Comparison of ENCODE assay signal across 27 mouse cellular contexts in the genomic region with DNA sequence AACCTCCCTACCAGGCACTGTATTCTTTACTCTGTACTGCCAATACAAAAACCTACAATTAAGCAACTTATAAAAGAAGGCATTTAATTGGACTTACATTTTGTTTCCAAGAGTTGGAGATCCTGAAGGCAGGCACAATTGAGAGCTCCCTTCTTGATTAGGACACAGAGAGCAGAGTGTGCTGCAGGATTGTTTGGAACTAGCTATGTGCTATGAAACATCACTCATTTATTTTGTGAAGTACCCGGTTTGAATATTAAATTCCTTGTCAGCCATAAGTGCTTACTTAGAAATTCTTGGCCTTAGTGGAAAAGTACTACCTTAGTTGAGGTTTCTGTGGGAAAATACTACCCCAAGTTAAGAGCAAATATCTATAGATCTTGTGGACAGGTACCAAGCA. TPM values are rescaled to one million over a fixed set of nuclear protein-coding genes. Genes with fewer than 3 reads are reported as not detected.
DNase-seq lines count a peak whose midpoint lies in the region; ATAC-seq and TF ChIP-seq lines count a peak whose summit lies in the region.
"Had no signal": no experiment of that assay in that cellular context is flagged by ENCODE, and none has a peak within 500 bp of the region (broad histone marks: within the 10 kb centered on the region; RNA-seq: fewer than 3 reads in every experiment).

A gene (minus strand): TSS at position 168 of the 400 bp plus-strand sequence.

- no peak within 1 kb of the TSS for H3K4me2 ChIP-seq in kidney, embryonic 16.5 days (replicated peaks; ENCODE audit: low read depth, low read length)
- H3K4me2 ChIP-seq: forebrain, embryonic 13.5 days; hindbrain, embryonic 12.5 days had no signal

- no peak for ATAC-seq in kidney, embryonic 16.5 days (ENCODE audit: low FRiP score, low TSS enrichment)
- ATAC-seq: forebrain, embryonic 13.5 days; forebrain, embryonic 16.5 days; Patski had no signal

- no peaks in the 10 kb centered on the region for H3K9me3 ChIP-seq in kidney, embryonic 16.5 days (ENCODE audit: low read length)
- H3K9me3 ChIP-seq: forebrain, embryonic 10.5 days; forebrain, embryonic 13.5 days; heart, embryonic 10.5 days; hindbrain, embryonic 12.5 days had no signal

- H3K27me3 ChIP-seq in kidney, adult 2 months (replicated peaks; ENCODE audit: control insufficient read depth, insufficient read depth, low read length) = no peaks in the 10 kb centered on the region
- H3K27me3 ChIP-seq in kidney, embryonic 16.5 days (ENCODE audit: insufficient read depth, low read length) = no peaks in the 10 kb centered on the region
- H3K27me3 ChIP-seq: forebrain, embryonic 13.5 days; hindbrain, embryonic 12.5 days had no signal

- WGBS in kidney, adult 2 months = 36% methylated on average over 1 of the region's 1 CpGs
- 85% methylated on average over 1 of the region's 1 CpGs for WGBS in kidney, embryonic 16.5 days

- no peak for TF ChIP-seq POLR2A in kidney, adult 2 months (IDR thresholded peaks at IDR 0.05; ENCODE audit: low read depth, low read length)

- H3K4me1 ChIP-seq in kidney, adult 2 months (ENCODE audit: control insufficient read depth, insufficient read depth, low read length) = peaks cover 8% of the 10 kb centered on the region; the same call in 1 of the 2 replicates
- H3K4me1 ChIP-seq in kidney, embryonic 16.5 days (ENCODE audit: insufficient read depth, low read length) = no peaks in the 10 kb centered on the region
- H3K4me1 ChIP-seq: forebrain, embryonic 10.5 days; forebrain, embryonic 13.5 days; heart, embryonic 10.5 days; hindbrain, embryonic 12.5 days had no signal

- peak within 1 kb of the TSS; percentile 69 for H3K27ac ChIP-seq in kidney, adult 2 months (ENCODE audit: insufficient read depth, low read depth, low read length)
- no peak within 1 kb of the TSS for H3K27ac ChIP-seq in kidney, embryonic 16.5 days (ENCODE audit: low read length)
- H3K27ac ChIP-seq: forebrain, embryonic 10.5 days; forebrain, embryonic 13.5 days; heart, adult 2 months; heart, embryonic 10.5 days; hindbrain, embryonic 12.5 days had no signal

- peak; percentile 85 for DNase-seq in kidney, adult 2 months
- no peak for DNase-seq in kidney, postnatal 4 days
- peak; percentile 12 for DNase-seq in kidney, postnatal 10 days
- DNase-seq in lung, postnatal 36 days = peak; percentile 29
- DNase-seq in lung, postnatal 4 days = no peak
- DNase-seq in right cerebral cortex, adult 2 months (ENCODE audit: low spot score in 2 of 2) = no peak
- DNase-seq: adrenal gland, postnatal 10 days; adrenal gland, postnatal 36 days; B cell, adult 2 months; cerebellum, adult 18-20 months; cerebellum, adult 9-10 months; cerebellum, postnatal 14 days; gastrocnemius, postnatal 10 days; gastrocnemius, postnatal 36 days; heart, adult 2 months had no signal

- TF ChIP-seq CTCF in kidney, adult 2 months (conservative IDR thresholded peaks at IDR 0.05; ENCODE audit: insufficient read depth, insufficient read length, low read depth, low read length) = no peak

- no peaks in the 10 kb centered on the region; the same call in 1 of the 2 replicates for H3K36me3 ChIP-seq in kidney, adult 2 months (ENCODE audit: control insufficient read depth, insufficient read depth, low read length)
- no peaks in the 10 kb centered on the region for H3K36me3 ChIP-seq in kidney, embryonic 16.5 days (ENCODE audit: insufficient read depth, low read length)
- H3K36me3 ChIP-seq: forebrain, embryonic 10.5 days; G1E; heart, embryonic 10.5 days; hindbrain, embryonic 12.5 days had no signal

- H3K4me3 ChIP-seq in kidney, adult 2 months (ENCODE audit: insufficient read depth, low read depth, low read length) = peak within 1 kb of the TSS; percentile 61
- H3K4me3 ChIP-seq in kidney, embryonic 16.5 days (ENCODE audit: low read length) = no peak within 1 kb of the TSS
- H3K4me3 ChIP-seq: forebrain, embryonic 10.5 days; forebrain, embryonic 13.5 days; heart, adult 2 months; heart, embryonic 10.5 days; hindbrain, embryonic 12.5 days had no signal

- H3K9ac ChIP-seq in kidney, embryonic 16.5 days (replicated peaks; ENCODE audit: low read length) = no peak within 1 kb of the TSS
- H3K9ac ChIP-seq: forebrain, embryonic 13.5 days; hindbrain, embryonic 12.5 days had no signal

RNA-seq across cellular contexts. Expression of the gene that starts here (rescaled TPM):
- 48.8 and 50.3 TPM in 2 replicates for polyA plus RNA-seq in kidney, adult 2 months (2012; rRNA removed)
- polyA plus RNA-seq in kidney, embryonic 16.5 days (2015; fragmentation: Nextera tagmentation; extraction: Ambion mirVana) = 0.13 and 0.36 TPM in 2 replicates
- polyA plus RNA-seq: embryonic facial prominence, embryonic 11.5 days; embryonic facial prominence, embryonic 14.5 days; forebrain, embryonic 10.5 days; forebrain, embryonic 16.5 days; G1E; heart, adult 2 months; heart, embryonic 14.5 days; heart, postnatal 0 days; hindbrain, embryonic 12.5 days had no signal

Comparison
In these comparisons a context has a peak if more than half of its experiments do, and no peak if none do; other contexts are left out.
1. RNA of the gene that starts here (polyA plus RNA-seq): 48.8 to 50.3 TPM in kidney, adult 2 months; 0.13 to 0.36 TPM in kidney, embryonic 16.5 days; every median in the first group is over 10 times any median in the second.
2. DNase-seq: peak in kidney, adult 2 months (single experiment), kidney, postnatal 10 days (single experiment) and lung, postnatal 36 days (single experiment); none in kidney, postnatal 4 days (0 of 2), lung, postnatal 4 days (0 of 2) and right cerebral cortex, adult 2 months (0 of 2).